In the genomic region with DNA sequence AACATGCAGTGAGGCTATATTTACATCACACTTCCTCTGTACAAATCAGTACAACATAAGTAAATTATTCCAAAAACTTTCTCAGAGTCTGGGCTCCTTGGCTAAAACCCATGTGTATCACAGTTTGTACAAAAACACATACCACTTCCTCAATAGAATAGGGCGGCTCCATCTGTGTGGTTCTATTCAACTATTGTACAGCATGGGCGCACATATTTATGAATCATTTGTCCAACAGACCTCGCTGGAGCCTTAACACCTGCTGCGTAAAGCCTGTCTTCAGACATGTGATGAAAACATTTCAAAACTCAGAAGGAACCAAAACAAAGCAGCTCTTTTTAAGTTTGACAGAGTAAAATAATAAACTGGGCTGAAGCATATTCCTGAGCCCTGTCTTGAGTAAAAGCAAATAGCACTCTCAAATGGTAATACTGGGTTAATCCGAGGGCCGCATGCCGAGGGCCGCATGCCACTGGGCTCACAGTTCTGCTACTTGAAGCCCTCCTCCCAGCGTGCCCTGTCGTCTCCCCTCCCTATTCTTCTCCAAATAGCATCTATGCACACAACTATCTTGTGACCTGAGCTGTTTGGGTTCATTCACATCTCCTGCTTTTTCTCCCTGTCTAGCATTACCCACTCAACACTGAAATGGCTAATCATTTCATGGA, we compare ENCODE assay signal across 13 mouse cellular contexts.
DNase-seq lines count a peak whose midpoint lies in the region; ATAC-seq and TF ChIP-seq lines count a peak whose summit lies in the region.
"Had no signal": no experiment of that assay in that cellular context is flagged by ENCODE, and none has a peak within 500 bp of the region (broad histone marks: within the 10 kb centered on the region; RNA-seq: fewer than 3 reads in every experiment).

No protein-coding gene starts in this region.

- TF ChIP-seq CTCF in hindbrain, postnatal 0 days (IDR thresholded peaks at IDR 0.05; ENCODE audit: low read depth) = no peak
- TF ChIP-seq CTCF in brain, embryonic 14.5 days (IDR thresholded peaks at IDR 0.05; ENCODE audit: borderline replicate concordance, extremely low read depth, insufficient read depth, insufficient read length) = no peak

- H3K4me2 ChIP-seq in hindbrain, embryonic 11.5 days (replicated peaks; ENCODE audit: low read depth, low read length) = no peak overlapping the region
- no peak overlapping the region for H3K4me2 ChIP-seq in hindbrain, postnatal 0 days (ENCODE audit: low read depth, low read length)
- no peak overlapping the region for H3K4me2 ChIP-seq in embryonic facial prominence, embryonic 14.5 days (ENCODE audit: low read depth, low read length)
- H3K4me2 ChIP-seq: heart, embryonic 12.5 days; liver, embryonic 13.5 days had no signal

- H3K27me3 ChIP-seq in hindbrain, embryonic 11.5 days (ENCODE audit: control insufficient read depth, insufficient read depth, low read length) = no peaks in the 10 kb centered on the region
- no peaks in the 10 kb centered on the region for H3K27me3 ChIP-seq in hindbrain, postnatal 0 days (ENCODE audit: insufficient read depth, low read length)
- no peaks in the 10 kb centered on the region for H3K27me3 ChIP-seq in embryonic facial prominence, embryonic 14.5 days (replicated peaks; ENCODE audit: control insufficient read depth, insufficient read depth, low read length)
- H3K27me3 ChIP-seq: heart, embryonic 12.5 days; liver, embryonic 13.5 days had no signal

- no peaks in the 10 kb centered on the region for H3K4me1 ChIP-seq in hindbrain, embryonic 11.5 days (replicated peaks; ENCODE audit: control insufficient read depth, insufficient read depth, low read length)
- no peaks in the 10 kb centered on the region for H3K4me1 ChIP-seq in hindbrain, postnatal 0 days (ENCODE audit: insufficient read depth, low read length)
- no peaks in the 10 kb centered on the region for H3K4me1 ChIP-seq in embryonic facial prominence, embryonic 14.5 days (ENCODE audit: control insufficient read depth, insufficient read depth, low read length)
- H3K4me1 ChIP-seq: liver, embryonic 13.5 days had no signal

- no peak overlapping the region for H3K27ac ChIP-seq in hindbrain, embryonic 11.5 days (ENCODE audit: low read depth, low read length)
- no peak overlapping the region for H3K27ac ChIP-seq in hindbrain, postnatal 0 days
- H3K27ac ChIP-seq in embryonic facial prominence, embryonic 14.5 days (replicated peaks; ENCODE audit: low read depth, low read length) = no peak overlapping the region
- H3K27ac ChIP-seq: liver, embryonic 13.5 days had no signal

- no peak for TF ChIP-seq POLR2A in brain, embryonic 14.5 days (IDR thresholded peaks at IDR 0.05; ENCODE audit: borderline replicate concordance, extremely low read depth, insufficient read depth, insufficient read length, poor library complexity, severe bottlenecking)

- H3K9me3 ChIP-seq in hindbrain, embryonic 11.5 days (ENCODE audit: control insufficient read depth, low read length) = no peaks in the 10 kb centered on the region
- no peaks in the 10 kb centered on the region for H3K9me3 ChIP-seq in hindbrain, postnatal 0 days (ENCODE audit: low read length)
- no peaks in the 10 kb centered on the region for H3K9me3 ChIP-seq in embryonic facial prominence, embryonic 14.5 days (ENCODE audit: control insufficient read depth, low read length)
- H3K9me3 ChIP-seq: heart, embryonic 12.5 days; liver, embryonic 13.5 days had no signal

- no peak overlapping the region for H3K4me3 ChIP-seq in hindbrain, embryonic 11.5 days (ENCODE audit: low read depth, low read length)
- no peak overlapping the region for H3K4me3 ChIP-seq in hindbrain, postnatal 0 days (ENCODE audit: low read length)
- H3K4me3 ChIP-seq in embryonic facial prominence, embryonic 14.5 days (ENCODE audit: low read depth, low read length) = no peak overlapping the region
- H3K4me3 ChIP-seq: heart, embryonic 12.5 days; liver, embryonic 13.5 days had no signal

- no peaks in the 10 kb centered on the region for H3K36me3 ChIP-seq in hindbrain, embryonic 11.5 days (ENCODE audit: control insufficient read depth, insufficient read depth, low read length)
- H3K36me3 ChIP-seq in hindbrain, postnatal 0 days (ENCODE audit: insufficient read depth, low read length) = no peaks in the 10 kb centered on the region
- H3K36me3 ChIP-seq in embryonic facial prominence, embryonic 14.5 days (ENCODE audit: control insufficient read depth, insufficient read depth, low read length) = no peaks in the 10 kb centered on the region
- H3K36me3 ChIP-seq: heart, embryonic 12.5 days; liver, embryonic 13.5 days had no signal

- WGBS in hindbrain, embryonic 11.5 days = 76% methylated on average over 10 of the region's 10 CpGs
- 61% methylated on average over 10 of the region's 10 CpGs for WGBS in hindbrain, postnatal 0 days
- 59% methylated on average over 10 of the region's 10 CpGs for WGBS in embryonic facial prominence, embryonic 14.5 days

- DNase-seq in hindbrain, embryonic 11.5 days (ENCODE audit: low spot score) = no peak
- no peak for DNase-seq in hindbrain, postnatal 0 days (ENCODE audit: low spot score)
- DNase-seq in brain, embryonic 14.5 days (ENCODE audit: low read depth) = peak; percentile 91
- peak; percentile 20 for DNase-seq in embryonic facial prominence, embryonic 14.5 days (ENCODE audit: low spot score)
- DNase-seq in layer of hippocampus, postnatal 36 days = peak; percentile 8 to 9
- no peak for DNase-seq in urinary bladder, postnatal 14 days (ENCODE audit: low spot score)
- DNase-seq in cerebellum, adult 9-11 months = no peak
- DNase-seq: gastrocnemius, postnatal 36 days; heart, postnatal 4 days; liver, embryonic 13.5 days had no signal

- ATAC-seq in hindbrain, embryonic 11.5 days (ENCODE audit: low FRiP score) = peak; percentile 54; the same call in 1 of the 2 replicates
- no peak for ATAC-seq in hindbrain, postnatal 0 days
- no peak for ATAC-seq in embryonic facial prominence, embryonic 14.5 days (ENCODE audit: low read depth)
- ATAC-seq: intestine, embryonic 16.5 days; lung, postnatal 0 days had no signal

- H3K9ac ChIP-seq in hindbrain, embryonic 11.5 days (ENCODE audit: low read depth, low read length) = no peak overlapping the region
- no peak overlapping the region for H3K9ac ChIP-seq in hindbrain, postnatal 0 days (replicated peaks; ENCODE audit: low read length)
- no peak overlapping the region for H3K9ac ChIP-seq in embryonic facial prominence, embryonic 14.5 days (ENCODE audit: low read depth, low read length)
- H3K9ac ChIP-seq: heart, embryonic 12.5 days; liver, embryonic 13.5 days had no signal

Comparison
In these comparisons a context has a peak if more than half of its experiments do, and no peak if none do; other contexts are left out.
1. DNase-seq: peak in brain, embryonic 14.5 days (single experiment), embryonic facial prominence, embryonic 14.5 days (single experiment) and layer of hippocampus, postnatal 36 days (2 of 2); none in hindbrain, embryonic 11.5 days (single experiment), hindbrain, postnatal 0 days (single experiment), urinary bladder, postnatal 14 days (single experiment) and cerebellum, adult 9-11 months (single experiment).